Mouse (Mus musculus) ES-Bruce4 (cell line): ENCODE results near the gene Pde9a.

Experiments used
- CTCF ChIP-seq: IDR thresholded peaks from one replicate; pipeline ENCODE4 v1.8.1; 2011; ENCODE audit warnings: low read depth, low read length
- EP300 ChIP-seq: IDR thresholded peaks from 2 replicates; pipeline ENCODE4 v1.6.1; 2011; ENCODE audit warnings: low read depth, low read length; ENCODE audit not compliant: insufficient read depth
- POLR2A ChIP-seq: IDR thresholded peaks from one replicate; pipeline ENCODE4 v1.8.1; 2011; ENCODE audit warnings: low read length; ENCODE audit not compliant: insufficient read depth

DNA sequence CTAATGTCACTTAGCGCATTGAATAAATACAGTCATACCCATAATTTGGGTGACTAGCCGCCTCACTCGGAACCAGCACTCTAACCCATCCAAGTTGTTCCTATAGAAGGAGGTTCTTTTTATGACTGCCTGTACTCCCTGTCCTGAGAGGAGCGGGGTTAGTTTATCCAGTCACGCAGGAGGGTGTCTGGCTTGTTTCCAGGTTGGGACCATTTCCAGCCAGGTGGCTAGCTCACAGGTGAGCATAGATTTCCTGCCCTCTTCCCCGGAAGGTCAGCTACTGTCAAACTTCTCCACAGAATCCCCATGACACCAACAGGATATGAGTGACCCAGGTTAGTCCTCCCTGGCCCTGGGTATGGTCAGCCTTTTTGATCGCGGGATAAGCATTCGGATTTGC is 51.5 kb downstream of the Pde9a start:
- no peak for TF ChIP-seq CTCF
- TF ChIP-seq EP300: no peak
- TF ChIP-seq POLR2A: no peak
